Mouse (Mus musculus): ENCODE data around the gene Prr14l. TPM values are rescaled to one million over a fixed set of nuclear protein-coding genes. Genes with fewer than 3 reads are reported as not detected.
"Not testable (repeated sequence)": the region's sequence is repeated elsewhere in the genome, so short reads cannot be mapped to it uniquely, and the experiment has no call there.

The Prr14l gene
- polyA plus RNA-seq, 1 experiment from 2014 or later = 7.7 TPM

GRCm38 (mm10) chr5:32852026-32852425, 2.0 kb downstream of the Prr14l start:
- no peak for DNase-seq
- H3K9me3 ChIP-seq (replicated peaks) = no peaks in the 10 kb centered on the region

GRCm38 (mm10) chr5:32849580-32849979, 4.5 kb downstream of the Prr14l start:
- not testable (repeated sequence) for H3K4me3 ChIP-seq (replicated peaks); ATAC-seq (ENCODE audit: low read depth)
- WGBS (ENCODE audit: insufficient replicate concordance) = 82% methylated on average over 3 of the region's 3 CpGs

More at GRCm38 (mm10) chr5:32852026-32852425, 2.0 kb downstream of the Prr14l start:
- no peak for ATAC-seq (ENCODE audit: low read depth)
- peak overlapping the region; percentile 86 for H3K4me2 ChIP-seq
- WGBS (ENCODE audit: insufficient replicate concordance) = 17% methylated on average over 6 of the region's 6 CpGs
- H3K27me3 ChIP-seq = no peaks in the 10 kb centered on the region
- H3K36me3 ChIP-seq = peaks cover 23% of the 10 kb centered on the region
- H3K4me3 ChIP-seq (replicated peaks) = peak overlapping the region; percentile 99
- peaks cover 56% of the 10 kb centered on the region for H3K4me1 ChIP-seq (replicated peaks)
- peak overlapping the region; percentile 56 for H3K27ac ChIP-seq
- H3K9ac ChIP-seq = peak overlapping the region; percentile 99

GRCm38 (mm10) chr5:32849178-32849577, 4.9 kb downstream of the Prr14l start:
- no peak overlapping the region for H3K4me3 ChIP-seq (replicated peaks)
- peak; percentile 63 for ATAC-seq (ENCODE audit: low read depth)
- peaks cover 48% of the 10 kb centered on the region for H3K4me1 ChIP-seq (replicated peaks)
- no peak overlapping the region for H3K9ac ChIP-seq
- peak overlapping the region; percentile 58 for H3K27ac ChIP-seq
- peak overlapping the region; percentile 32; the same call in 1 of the 2 replicates for H3K4me2 ChIP-seq
- H3K9me3 ChIP-seq (replicated peaks) = no peaks in the 10 kb centered on the region
- peaks cover 47% of the 10 kb centered on the region for H3K36me3 ChIP-seq
- H3K27me3 ChIP-seq = no peaks in the 10 kb centered on the region
- peak; percentile 24 for DNase-seq
- 33% methylated on average over 3 of the region's 3 CpGs for WGBS (ENCODE audit: insufficient replicate concordance)

More at GRCm38 (mm10) chr5:32849580-32849979, 4.5 kb downstream of the Prr14l start:
- peaks cover 43% of the 10 kb centered on the region for H3K36me3 ChIP-seq
- H3K4me2 ChIP-seq = peak overlapping the region; percentile 32; the same call in 1 of the 2 replicates
- peaks cover 51% of the 10 kb centered on the region for H3K4me1 ChIP-seq (replicated peaks)
- not testable (repeated sequence) for H3K9me3 ChIP-seq (replicated peaks); H3K9ac ChIP-seq; H3K27me3 ChIP-seq; DNase-seq
- H3K27ac ChIP-seq = peak overlapping the region; percentile 58; the same call in 1 of the 2 replicates

DNA sequence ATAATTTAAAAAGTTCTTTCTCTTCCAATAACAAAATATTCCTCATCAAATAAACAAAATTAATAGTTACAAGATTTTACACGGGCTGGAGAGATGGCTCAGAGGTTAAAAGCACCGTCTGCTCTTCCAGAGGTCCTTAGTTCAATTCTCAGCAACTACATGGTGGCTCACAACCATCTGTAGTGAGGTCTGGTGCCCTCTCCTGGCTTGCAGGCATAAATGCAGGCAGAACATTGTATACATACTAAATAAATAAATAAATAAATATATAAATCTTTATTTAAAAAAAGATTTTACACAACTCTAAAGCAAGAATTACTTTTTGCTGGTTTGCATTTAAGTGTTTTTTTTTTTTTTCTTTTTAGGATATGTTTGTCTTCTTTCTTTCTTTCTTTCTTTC, 14.0 kb downstream of the Prr14l start:
- Histone ChIP-seq H3K9ac (no peak overlapping the region), H3K27me3 (no peaks in the 10 kb centered on the region), H3K4me3 (replicated peaks) (no peak overlapping the region), H3K4me1 (replicated peaks) (no peaks in the 10 kb centered on the region), H3K9me3 (replicated peaks) (no peaks in the 10 kb centered on the region), H3K36me3 (peaks cover 91% of the 10 kb centered on the region), H3K27ac (no peak overlapping the region), H3K4me2 (no peak overlapping the region)
- WGBS (ENCODE audit: insufficient replicate concordance) = 90% methylated on average over 2 of the region's 2 CpGs
- ATAC-seq (ENCODE audit: low read depth) = no peak
- no peak for DNase-seq

- Histone ChIP-seq H3K9me3 (replicated peaks) (no peaks in the 10 kb centered on the region), H3K4me1 (replicated peaks) (0 out of 2 replicates have a peak, but pooled peaks cover 5% of the 10 kb centered on the region), H3K4me2 (no peak overlapping the region), H3K9ac (no peak overlapping the region), H3K27ac (no peak overlapping the region), H3K36me3 (peaks cover 91% of the 10 kb centered on the region), H3K27me3 (no peaks in the 10 kb centered on the region), H3K4me3 (replicated peaks) (no peak overlapping the region)
- no peak for DNase-seq
- WGBS (ENCODE audit: insufficient replicate concordance) = 89% methylated on average over 5 of the region's 5 CpGs
- no peak for ATAC-seq (ENCODE audit: low read depth)
These were observed 17.1 kb downstream of the Prr14l start for GRCm38 (mm10) chr5:32836976-32837375.

DNA sequence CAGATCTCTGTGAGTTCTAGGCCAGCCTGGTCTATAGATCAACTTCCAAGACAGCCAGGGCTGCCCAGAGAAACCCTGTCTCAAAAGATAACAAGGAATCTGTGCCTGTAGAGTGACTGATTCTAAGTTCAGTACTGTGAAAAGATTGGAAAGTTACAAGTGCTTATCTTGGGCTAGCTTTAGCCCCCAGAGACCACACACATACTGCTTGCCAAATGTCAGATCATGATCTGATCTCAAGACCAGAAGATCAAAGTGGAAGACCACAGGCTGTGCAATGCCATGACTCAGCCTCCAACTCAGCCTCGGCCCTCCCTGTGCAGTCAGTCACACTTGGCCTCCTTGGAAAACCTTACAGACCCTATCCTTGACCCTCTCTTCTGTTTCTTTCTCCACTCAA, 19.6 kb downstream of the Prr14l start:
- no peak overlapping the region for H3K4me2 ChIP-seq

DNA sequence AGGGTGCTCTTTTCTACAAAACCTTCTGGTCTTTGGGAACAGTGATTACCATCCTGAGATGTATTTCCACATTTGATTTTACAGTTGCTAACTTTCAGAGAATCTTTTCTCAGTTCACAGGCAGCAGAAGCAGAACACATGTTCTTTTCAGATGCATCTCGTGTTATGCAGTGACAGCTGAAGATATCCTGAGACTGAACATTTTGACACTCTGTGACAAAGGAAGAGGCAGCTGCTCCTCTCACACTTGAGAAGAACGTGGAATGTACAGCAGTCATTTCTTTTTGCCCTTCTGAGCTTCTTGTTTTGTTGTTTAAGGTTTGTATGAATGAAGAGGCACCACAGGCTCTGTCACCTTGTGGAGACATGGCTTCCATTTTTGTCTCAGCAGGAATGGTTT, 24.0 kb downstream of the Prr14l start:
- Histone ChIP-seq H3K4me1 (replicated peaks) (0 out of 2 replicates have a peak, but pooled peaks cover 5% of the 10 kb centered on the region), H3K4me2 (no peak overlapping the region), H3K27ac (no peak overlapping the region), H3K27me3 (no peaks in the 10 kb centered on the region), H3K4me3 (replicated peaks) (no peak overlapping the region), H3K9ac (no peak overlapping the region), H3K9me3 (replicated peaks) (no peaks in the 10 kb centered on the region), H3K36me3 (peaks cover 95% of the 10 kb centered on the region)
- no peak for DNase-seq
- 85% methylated on average over 2 of the region's 2 CpGs for WGBS (ENCODE audit: insufficient replicate concordance)
- ATAC-seq (ENCODE audit: low read depth) = no peak

More for the DNA sequence above, 19.6 kb downstream of the Prr14l start:
- Histone ChIP-seq H3K9me3 (replicated peaks) (no peaks in the 10 kb centered on the region), H3K9ac (no peak overlapping the region), H3K36me3 (peaks cover 91% of the 10 kb centered on the region), H3K4me3 (replicated peaks) (no peak overlapping the region), H3K4me1 (replicated peaks) (0 out of 2 replicates have a peak, but pooled peaks cover 5% of the 10 kb centered on the region), H3K27me3 (no peaks in the 10 kb centered on the region), H3K27ac (no peak overlapping the region)
- 58% methylated on average over 1 of the region's 1 CpGs for WGBS (ENCODE audit: insufficient replicate concordance)
- ATAC-seq (ENCODE audit: low read depth) = peak; percentile 50
- no peak for DNase-seq

GRCm38 (mm10) chr5:32828766-32829165, 25.3 kb downstream of the Prr14l start:
- not testable (repeated sequence) for ATAC-seq (ENCODE audit: low read depth); H3K27ac ChIP-seq; H3K9ac ChIP-seq; H3K4me1 ChIP-seq (replicated peaks); H3K4me3 ChIP-seq (replicated peaks); H3K27me3 ChIP-seq; H3K4me2 ChIP-seq; H3K9me3 ChIP-seq (replicated peaks); DNase-seq
- peaks cover 86% of the 10 kb centered on the region for H3K36me3 ChIP-seq
- 65% methylated on average over 1 of the region's 1 CpGs for WGBS (ENCODE audit: insufficient replicate concordance)

DNA sequence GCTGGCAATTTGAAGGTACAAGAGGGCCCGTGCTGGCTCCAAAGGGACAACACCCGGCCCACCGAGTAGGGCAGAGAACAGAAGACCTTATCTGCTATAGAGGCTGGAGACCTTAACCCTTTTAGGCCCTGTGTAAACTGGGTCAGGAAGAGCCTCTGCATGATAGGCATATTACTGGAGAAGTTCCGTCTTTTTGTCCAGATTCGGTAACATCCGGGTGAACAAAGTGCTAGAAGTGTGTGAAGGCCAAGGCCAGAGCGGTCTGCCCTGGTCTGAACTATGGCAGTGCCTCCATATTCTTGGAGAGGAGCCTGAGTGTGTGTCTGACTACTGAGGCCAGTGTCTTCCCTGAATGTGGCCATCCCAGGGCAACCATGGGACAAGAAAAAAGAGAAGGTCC, 27.0 kb downstream of the Prr14l start, which contains the start of gene Gm20671:
TSS of gene Gm20671 (minus strand) at position 101 of the 400 bp plus-strand sequence.
- Histone ChIP-seq H3K4me3 (replicated peaks) (no peak within 1 kb of the TSS), H3K36me3 (peaks cover 85% of the 10 kb centered on the region), H3K27ac (no peak within 1 kb of the TSS), H3K9me3 (replicated peaks) (no peaks in the 10 kb centered on the region), H3K4me1 (replicated peaks) (no peaks in the 10 kb centered on the region), H3K27me3 (no peaks in the 10 kb centered on the region), H3K9ac (no peak within 1 kb of the TSS), H3K4me2 (no peak within 1 kb of the TSS)
- no peak for ATAC-seq (ENCODE audit: low read depth)
- no peak for DNase-seq
- 86% methylated on average over 7 of the region's 7 CpGs for WGBS (ENCODE audit: insufficient replicate concordance)

- H3K36me3 ChIP-seq = peaks cover 83% of the 10 kb centered on the region
- H3K27me3 ChIP-seq = no peaks in the 10 kb centered on the region
- no peak overlapping the region for H3K4me2 ChIP-seq
- no peak overlapping the region for H3K27ac ChIP-seq
- no peak for DNase-seq
- WGBS (ENCODE audit: insufficient replicate concordance) = 90% methylated on average over 8 of the region's 8 CpGs
- H3K9me3 ChIP-seq (replicated peaks) = no peaks in the 10 kb centered on the region
- H3K9ac ChIP-seq = no peak overlapping the region
- ATAC-seq (ENCODE audit: low read depth) = no peak
- no peaks in the 10 kb centered on the region for H3K4me1 ChIP-seq (replicated peaks)
- no peak overlapping the region for H3K4me3 ChIP-seq (replicated peaks)
These were observed 33.6 kb downstream of the Prr14l start for GRCm38 (mm10) chr5:32820471-32820870.

GRCm38 (mm10) chr5:32815396-32815795, 38.7 kb downstream of the Prr14l start:
- Histone ChIP-seq H3K4me1 (replicated peaks) (no peaks in the 10 kb centered on the region), H3K36me3 (peaks cover 79% of the 10 kb centered on the region), H3K4me3 (replicated peaks) (no peak overlapping the region), H3K4me2 (no peak overlapping the region), H3K9ac (no peak overlapping the region), H3K9me3 (replicated peaks) (no peaks in the 10 kb centered on the region), H3K27ac (no peak overlapping the region), H3K27me3 (no peaks in the 10 kb centered on the region)
- ATAC-seq (ENCODE audit: low read depth) (no peak), DNase-seq (no peak)
- WGBS (ENCODE audit: insufficient replicate concordance) = 83% methylated on average over 4 of the region's 4 CpGs

- Histone ChIP-seq H3K36me3 (peaks cover 26% of the 10 kb centered on the region), H3K4me1 (replicated peaks) (peaks cover 27% of the 10 kb centered on the region), H3K4me2 (peak overlapping the region; percentile 90; the same call in 1 of the 2 replicates)
- H3K27me3 ChIP-seq; H3K4me3 ChIP-seq (replicated peaks); DNase-seq; ATAC-seq (ENCODE audit: low read depth); H3K27ac ChIP-seq; H3K9me3 ChIP-seq (replicated peaks); H3K9ac ChIP-seq: not testable (repeated sequence)
- 54% methylated on average over 1 of the region's 1 CpGs for WGBS (ENCODE audit: insufficient replicate concordance)
These were observed 67.6 kb downstream of the Prr14l start for GRCm38 (mm10) chr5:32786454-32786853.
